ENCODE assay signal across 8 mouse cellular contexts in genomic region chr1:119328921-119329692, GRCm38 (mm10).
DNase-seq lines count a peak whose midpoint lies in the region; ATAC-seq and TF ChIP-seq lines count a peak whose summit lies in the region.

No protein-coding gene starts in this region.

- peaks cover 12% of the 10 kb centered on the region for H3K4me1 ChIP-seq in forebrain, embryonic 15.5 days
- H3K4me1 ChIP-seq in lung, adult 2 months (ENCODE audit: control insufficient read depth, insufficient read depth, low read length), result no peaks in the 10 kb centered on the region

- 0 out of 2 replicates have a peak overlapping the region, but pooled peaks have one; percentile 22 for H3K4me2 ChIP-seq in forebrain, embryonic 15.5 days (replicated peaks)

- no peaks in the 10 kb centered on the region for H3K27me3 ChIP-seq in forebrain, embryonic 15.5 days

- DNase-seq in urinary bladder, postnatal 14 days (ENCODE audit: low spot score), result peak; percentile 31
- DNase-seq in urinary bladder, adult 2 months (ENCODE audit: low spot score), result no peak
- peak; percentile 18 for DNase-seq in kidney, postnatal 14 days
- peak; percentile 29 for DNase-seq in lung, adult 2 months
- peak; percentile 43 for DNase-seq in right cerebral cortex, adult 18-20 months
- no peak for DNase-seq in yolk sac, embryonic 10.5 days (ENCODE audit: low spot score)

- no peak overlapping the region for H3K4me3 ChIP-seq in forebrain, embryonic 15.5 days
- no peak overlapping the region for H3K4me3 ChIP-seq in lung, adult 2 months (replicated peaks; ENCODE audit: extremely low read depth, low read depth, low read length)

- ATAC-seq in forebrain, embryonic 15.5 days (replicated peaks), result peak; percentile 90
- ATAC-seq in megakaryocyte progenitor cell, adult 5-6 weeks (replicated peaks; ENCODE audit: poor library complexity), result no peak

- no peak for TF ChIP-seq POLR2A in lung, adult 2 months (IDR thresholded peaks at IDR 0.05; ENCODE audit: borderline replicate concordance, extremely low read depth, low read depth, low read length)

- H3K9ac ChIP-seq in forebrain, embryonic 15.5 days (replicated peaks), result no peak overlapping the region; the same call in 1 of the 2 replicates

- no peaks in the 10 kb centered on the region for H3K9me3 ChIP-seq in forebrain, embryonic 15.5 days

- H3K27ac ChIP-seq in forebrain, embryonic 15.5 days (replicated peaks), result peak overlapping the region; percentile 94

- WGBS in forebrain, embryonic 15.5 days, result 3% methylated on average over 15 of the region's 15 CpGs
- WGBS in lung, adult 2 months, result 32% methylated on average over 15 of the region's 15 CpGs

- TF ChIP-seq CTCF in lung, adult 2 months (IDR thresholded peaks at IDR 0.05; ENCODE audit: insufficient read depth, low read length), result no peak

- no peaks in the 10 kb centered on the region for H3K36me3 ChIP-seq in forebrain, embryonic 15.5 days

Comparison
In these comparisons a context has a peak if more than half of its experiments do, and no peak if none do; other contexts are left out.
1. DNase-seq: peak in urinary bladder, postnatal 14 days (single experiment), kidney, postnatal 14 days (single experiment), lung, adult 2 months (single experiment) and right cerebral cortex, adult 18-20 months (single experiment); none in urinary bladder, adult 2 months (single experiment) and yolk sac, embryonic 10.5 days (single experiment).